Mouse (Mus musculus) intestine, embryonic 15.5 days (tissue): ENCODE data around the gene Zfp800. TPM values are rescaled to one million over a fixed set of nuclear protein-coding genes. Genes with fewer than 3 reads are reported as not detected.
A peak's percentile ranks its signal among the peaks of the same experiment; 100 is the strongest.

Source experiments
- ATAC-seq: fragments of 200-750 bp; cut with Nextera tagmentation; 2 replicates; pipeline ENCODE4 v1.8.0; 2017; ENCODE audit warnings: moderate TSS enrichment, moderate library complexity
- H3K27ac ChIP-seq: fragments of 300-500 bp; sonication (generic); 2 replicates; pipeline ENCODE4 v1.5.1; 2015; ENCODE audit warnings: mild to moderate bottlenecking, inconsistent platforms
- H3K27me3 ChIP-seq: fragments of 300-500 bp; sonication (generic); replicated peaks from 2 replicates; pipeline ENCODE4 v1.6.1; 2015; ENCODE audit warnings: inconsistent platforms
- H3K36me3 ChIP-seq: fragments of 300-500 bp; sonication (generic); 2 replicates; pipeline ENCODE4 v1.6.1; 2015; ENCODE audit warnings: inconsistent platforms
- H3K4me1 ChIP-seq: fragments of 300-500 bp; sonication (generic); replicated peaks from 2 replicates; pipeline ENCODE4 v1.6.1; 2015; ENCODE audit warnings: inconsistent platforms
- H3K4me2 ChIP-seq: fragments of 300-500 bp; sonication (generic); replicated peaks from 2 replicates; pipeline ENCODE4 v1.6.1; 2015; ENCODE audit warnings: mild to moderate bottlenecking, inconsistent platforms
- H3K4me3 ChIP-seq: fragments of 300-500 bp; sonication (generic); replicated peaks from 2 replicates; pipeline ENCODE4 v1.5.1; 2015; ENCODE audit warnings: inconsistent platforms
- H3K9ac ChIP-seq: fragments of 300-500 bp; sonication (generic); 2 replicates; pipeline ENCODE4 v1.6.1; 2015; ENCODE audit warnings: inconsistent platforms
- H3K9me3 ChIP-seq: fragments of 300-500 bp; sonication (generic); 2 replicates; pipeline ENCODE4 v1.6.1; 2016; ENCODE audit warnings: inconsistent platforms
- WGBS: fragments of 180-500 bp; shearing (Covaris S2); methylation state at CpG from one replicate; pipeline ENCODE4 v1.1.7; 2015; 5-methylcytosine and 5-hydroxymethylcytosine counted together
- polyA plus RNA-seq: library from polyadenylated mRNA; unstranded; fragments of >200 nt; fragmentation: Nextera tagmentation; extraction: Ambion mirVana; gene quantifications from 2 replicates; pipeline ENCODE4 v1.2.1, GENCODE M21; 2015

The Zfp800 gene
- polyA plus RNA-seq, 1 experiment from 2014 or later = 28.2 TPM

- no peak for ATAC-seq
Measured at GRCm38 (mm10) chr6:28221017-28221416, 176.8 kb downstream of the Zfp800 start.

GRCm38 (mm10) chr6:28218386-28218785, 179.4 kb downstream of the Zfp800 start:
- no peak for ATAC-seq
- Histone ChIP-seq H3K27me3 (no peaks in the 10 kb centered on the region), H3K4me2 (no peak overlapping the region), H3K4me1 (no peaks in the 10 kb centered on the region), H3K9me3 (no peaks in the 10 kb centered on the region), H3K27ac (no peak overlapping the region), H3K4me3 (no peak overlapping the region), H3K9ac (no peak overlapping the region), H3K36me3 (no peaks in the 10 kb centered on the region)
- 84% methylated on average over 8 of the region's 8 CpGs for WGBS

More at GRCm38 (mm10) chr6:28221017-28221416, 176.8 kb downstream of the Zfp800 start:
- no peak overlapping the region for H3K9ac ChIP-seq
- no peak overlapping the region for H3K27ac ChIP-seq
- H3K9me3 ChIP-seq = no peaks in the 10 kb centered on the region
- 89% methylated on average over 4 of the region's 4 CpGs for WGBS
- H3K4me1 ChIP-seq = no peaks in the 10 kb centered on the region
- no peak overlapping the region for H3K4me2 ChIP-seq
- H3K36me3 ChIP-seq = no peaks in the 10 kb centered on the region
- no peak overlapping the region for H3K4me3 ChIP-seq
- H3K27me3 ChIP-seq = no peaks in the 10 kb centered on the region

- Histone ChIP-seq H3K9ac (peak overlapping the region; percentile 79), H3K27ac (no peak overlapping the region), H3K4me1 (no peaks in the 10 kb centered on the region), H3K4me3 (peak overlapping the region; percentile 63), H3K9me3 (no peaks in the 10 kb centered on the region), H3K4me2 (peak overlapping the region; percentile 95), H3K27me3 (no peaks in the 10 kb centered on the region), H3K36me3 (no peaks in the 10 kb centered on the region)
- WGBS = under 1% methylated on average over 76 of the region's 87 CpGs
- ATAC-seq = peak; percentile 97
Measured at GRCm38 (mm10) chr6:28215268-28215954, 182.4 kb downstream of the Zfp800 start.

GRCm38 (mm10) chr6:28214658-28215267, 183.0 kb downstream of the Zfp800 start:
- H3K4me2 ChIP-seq = peak overlapping the region; percentile 95
- H3K4me3 ChIP-seq = peak overlapping the region; percentile 63
- H3K9me3 ChIP-seq = no peaks in the 10 kb centered on the region
- no peak overlapping the region for H3K27ac ChIP-seq
- no peaks in the 10 kb centered on the region for H3K4me1 ChIP-seq
- H3K27me3 ChIP-seq = no peaks in the 10 kb centered on the region
- peak; percentile 18; the same call in 1 of the 2 replicates for ATAC-seq
- no peaks in the 10 kb centered on the region for H3K36me3 ChIP-seq
- WGBS = 42% methylated on average over 13 of the region's 13 CpGs
- H3K9ac ChIP-seq = peak overlapping the region; percentile 79

- H3K27ac ChIP-seq = no peak overlapping the region
- no peaks in the 10 kb centered on the region for H3K36me3 ChIP-seq
- ATAC-seq = no peak
- no peaks in the 10 kb centered on the region for H3K4me1 ChIP-seq
- H3K9ac ChIP-seq = no peak overlapping the region
- H3K9me3 ChIP-seq = no peaks in the 10 kb centered on the region
- no peak overlapping the region for H3K4me3 ChIP-seq
- no peaks in the 10 kb centered on the region for H3K27me3 ChIP-seq
- no peak overlapping the region for H3K4me2 ChIP-seq
- WGBS = 50% methylated on average over 4 of the region's 4 CpGs
Measured at GRCm38 (mm10) chr6:28203454-28203853, 194.4 kb downstream of the Zfp800 start.

- ATAC-seq = no peak
- Histone ChIP-seq H3K4me3 (no peak overlapping the region), H3K36me3 (no peaks in the 10 kb centered on the region), H3K4me2 (no peak overlapping the region), H3K27ac (no peak overlapping the region), H3K4me1 (no peaks in the 10 kb centered on the region), H3K27me3 (no peaks in the 10 kb centered on the region), H3K9me3 (no peaks in the 10 kb centered on the region), H3K9ac (no peak overlapping the region)
- WGBS = 51% methylated on average over 6 of the region's 6 CpGs
Measured at GRCm38 (mm10) chr6:28202833-28203232, 195.0 kb downstream of the Zfp800 start.

GRCm38 (mm10) chr6:28193901-28194300, 203.9 kb downstream of the Zfp800 start:
- no peaks in the 10 kb centered on the region for H3K4me1 ChIP-seq
- H3K27ac ChIP-seq = no peak overlapping the region

GRCm38 (mm10) chr6:28191935-28192334, 205.9 kb downstream of the Zfp800 start:
- H3K4me3 ChIP-seq = no peak overlapping the region
- H3K4me1 ChIP-seq = no peaks in the 10 kb centered on the region
- H3K9ac ChIP-seq = no peak overlapping the region
- no peaks in the 10 kb centered on the region for H3K27me3 ChIP-seq
- H3K27ac ChIP-seq = no peak overlapping the region
- H3K9me3 ChIP-seq = no peaks in the 10 kb centered on the region
- H3K4me2 ChIP-seq = no peak overlapping the region
- no peaks in the 10 kb centered on the region for H3K36me3 ChIP-seq
- WGBS = 87% methylated on average over 2 of the region's 2 CpGs
- no peak for ATAC-seq

More at GRCm38 (mm10) chr6:28193901-28194300, 203.9 kb downstream of the Zfp800 start:
- Histone ChIP-seq H3K9ac (no peak overlapping the region), H3K4me3 (no peak overlapping the region), H3K4me2 (no peak overlapping the region), H3K9me3 (no peaks in the 10 kb centered on the region), H3K36me3 (no peaks in the 10 kb centered on the region), H3K27me3 (no peaks in the 10 kb centered on the region)
- no peak for ATAC-seq
- 40% methylated on average over 2 of the region's 2 CpGs for WGBS

Other genes with a start within 250 kb of the Zfp800 start
- 267 and 282 TPM in 2 replicates for gene Arf5, start 25.6 kb upstream of the Zfp800 start, polyA plus RNA-seq
- not detected in 2 replicates for gene Fscn3, start 29.8 kb upstream of the Zfp800 start, polyA plus RNA-seq
- 8.5 and 8.7 TPM in 2 replicates for gene Gcc1, start 30.4 kb upstream of the Zfp800 start, polyA plus RNA-seq
- 2.2 and 2.9 TPM in 2 replicates for gene Pax4, start 51.3 kb upstream of the Zfp800 start, polyA plus RNA-seq
- 128 and 138 TPM in 2 replicates for gene Snd1, start 77.1 kb upstream of the Zfp800 start, polyA plus RNA-seq